Mouse (Mus musculus): Measurements from ENCODE around the gene Trim63.
"Not testable (repeated sequence)": the region's sequence is repeated elsewhere in the genome, so short reads cannot be mapped to it uniquely, and the experiment has no call there.

Gene Trim63

DNA sequence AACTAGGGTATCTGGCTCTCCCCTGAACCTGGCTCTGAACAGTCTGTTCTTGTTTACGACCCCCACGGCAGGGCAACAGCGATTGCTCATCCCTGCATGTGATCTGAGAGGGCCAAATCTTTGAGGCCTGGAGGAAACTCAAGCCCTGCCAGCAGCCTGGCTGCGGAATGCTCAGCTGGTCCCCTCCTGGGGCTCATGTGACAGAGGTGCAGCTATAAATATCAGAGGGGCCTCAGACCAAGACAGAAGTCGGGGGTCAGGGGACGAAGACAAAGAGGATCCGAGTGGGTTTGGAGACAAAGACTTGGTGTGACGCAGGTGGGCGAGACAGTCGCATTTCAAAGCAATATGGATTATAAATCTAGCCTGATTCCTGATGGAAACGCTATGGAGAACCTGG lies at the start of gene Trim63:
TSS of gene Trim63 (plus strand) at position 245 of the 400 bp plus-strand sequence.
- DNase-seq (ENCODE audit: low read depth, low spot score): peak; percentile 32

DNA sequence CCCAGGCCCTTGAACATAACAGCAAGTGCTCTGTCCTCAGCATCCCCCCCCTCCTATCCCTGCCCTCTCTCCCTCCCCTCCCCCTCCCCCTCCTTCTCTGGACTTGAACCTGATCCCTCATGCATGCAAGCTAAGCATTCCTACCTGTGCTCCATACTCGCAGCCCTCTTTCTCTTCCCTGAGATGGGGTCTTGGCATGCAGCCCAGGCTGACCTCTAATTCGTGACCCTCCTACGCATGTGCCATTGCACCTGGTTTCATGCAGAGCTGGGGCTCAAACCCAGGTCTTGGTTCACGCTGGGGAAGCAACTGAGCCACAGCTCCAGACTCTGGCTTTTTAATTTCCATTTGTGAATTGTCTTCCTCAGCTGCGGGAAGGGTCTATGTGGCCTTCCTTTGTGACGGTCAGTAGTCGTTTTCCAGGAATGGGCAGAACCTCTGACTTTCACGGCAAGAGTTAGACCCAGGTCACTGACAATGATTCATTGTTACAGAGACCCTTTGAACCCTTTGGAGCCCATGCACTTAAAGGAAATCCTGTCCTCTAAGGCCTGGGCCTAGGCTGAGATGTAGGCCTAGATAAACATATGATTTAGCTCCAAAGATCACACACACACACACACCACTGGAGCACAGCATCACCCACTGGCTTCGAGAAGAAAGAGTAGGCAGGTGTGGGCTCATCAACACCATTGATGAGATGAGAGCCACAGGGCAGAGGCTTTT lies 48.9 kb upstream of the Trim63 start:
- no peak for DNase-seq (ENCODE audit: low read depth, low spot score)

DNA sequence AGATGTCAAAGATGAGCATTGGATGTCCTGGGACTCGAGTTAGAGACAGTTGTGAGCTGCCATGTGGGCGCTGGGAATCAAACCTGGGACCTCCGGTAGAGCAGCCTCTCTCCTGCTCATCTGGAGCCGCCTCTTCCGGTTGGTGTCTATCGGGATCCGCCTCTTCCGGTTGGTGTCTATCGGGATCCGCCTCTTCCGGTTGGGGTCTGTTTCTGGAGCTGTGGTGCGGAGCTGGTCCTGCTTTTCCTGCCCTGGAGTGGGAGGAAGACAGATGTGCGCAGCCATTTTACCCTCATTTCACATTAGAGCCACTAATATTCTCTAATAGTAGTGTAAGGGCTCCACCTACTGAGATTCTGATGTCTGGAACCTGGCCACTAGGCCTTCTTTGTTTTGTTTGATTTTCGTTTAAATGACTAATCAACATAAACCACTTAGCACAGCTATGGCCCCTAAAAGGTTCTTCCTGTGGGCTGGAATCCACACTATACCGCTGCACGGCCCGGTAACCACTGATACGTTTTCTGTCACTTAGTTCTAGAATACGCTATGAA lies 46.7 kb upstream of the Trim63 start:
- DNase-seq (ENCODE audit: low read depth, low spot score): peak; percentile 93

DNA sequence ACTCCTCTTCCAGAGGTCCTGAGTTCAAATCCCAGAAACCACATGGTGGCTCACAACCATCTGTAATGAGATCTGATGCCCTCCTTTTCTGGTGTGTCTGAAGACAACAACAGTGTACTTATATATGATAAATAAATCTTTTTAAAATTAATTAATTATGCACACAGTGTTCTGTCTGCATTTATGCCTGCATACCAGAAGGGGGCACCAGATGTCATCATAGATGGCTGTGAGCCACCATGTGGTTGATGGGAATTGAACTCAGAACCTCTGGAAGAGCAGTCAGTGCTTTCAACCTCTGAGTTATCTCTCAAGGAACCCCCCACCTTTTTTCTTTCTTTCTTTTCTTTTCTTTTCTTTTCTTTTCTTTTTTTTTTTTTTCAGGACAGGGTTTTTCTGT lies 45.3 kb upstream of the Trim63 start:
- not testable (repeated sequence) for DNase-seq (ENCODE audit: low read depth, low spot score)

- no peak for DNase-seq (ENCODE audit: low read depth, low spot score)
Measured at GRCm38 (mm10) chr4:134271979-134272378, 42.9 kb upstream of the Trim63 start.

- no peak for DNase-seq (ENCODE audit: low read depth, low spot score)
Measured at GRCm38 (mm10) chr4:134272731-134273416, 42.0 kb upstream of the Trim63 start.

- peak; percentile 93 for DNase-seq (ENCODE audit: low read depth, low spot score)
Measured at GRCm38 (mm10) chr4:134273417-134274345, 41.2 kb upstream of the Trim63 start.

- DNase-seq (ENCODE audit: low read depth, low spot score): no peak
Measured at GRCm38 (mm10) chr4:134284942-134285341, 30.0 kb upstream of the Trim63 start.

- peak; percentile 50 for DNase-seq (ENCODE audit: low read depth, low spot score)
Measured at GRCm38 (mm10) chr4:134286226-134287167, 28.4 kb upstream of the Trim63 start.

- peak; percentile 87 for DNase-seq (ENCODE audit: low read depth, low spot score)
Measured at GRCm38 (mm10) chr4:134287168-134287564, 27.8 kb upstream of the Trim63 start.

DNA sequence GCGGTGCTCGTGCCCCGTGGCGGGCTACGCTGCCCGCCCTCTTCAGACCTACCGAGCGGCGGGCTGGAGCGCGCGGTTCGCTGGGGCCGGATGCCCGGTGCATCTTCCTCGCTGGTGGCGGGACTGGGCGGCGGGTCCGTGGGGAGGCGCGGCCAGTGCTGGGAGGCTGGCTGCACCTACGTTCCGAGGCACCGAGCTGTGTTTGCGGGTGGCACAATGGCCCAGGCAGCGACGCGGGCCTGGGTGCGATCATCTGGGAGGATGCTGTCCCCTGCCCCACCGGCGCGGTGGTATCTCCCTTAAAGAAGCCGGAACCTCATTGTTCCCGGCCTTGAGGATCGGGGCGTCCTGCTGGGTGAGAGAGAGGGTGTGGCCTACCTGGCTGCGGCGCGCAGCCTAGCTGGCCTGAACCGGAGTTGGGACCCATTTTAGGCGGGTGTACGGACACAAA lies 27.3 kb upstream of the Trim63 start, which contains the start of gene Pdik1l:
TSS of gene Pdik1l (minus strand) at position 321 of the 451 bp plus-strand sequence.
- peak; percentile 97 for DNase-seq (ENCODE audit: low read depth, low spot score)

- DNase-seq (ENCODE audit: low read depth, low spot score): no peak
Measured at GRCm38 (mm10) chr4:134288397-134289256, 26.3 kb upstream of the Trim63 start.

DNA sequence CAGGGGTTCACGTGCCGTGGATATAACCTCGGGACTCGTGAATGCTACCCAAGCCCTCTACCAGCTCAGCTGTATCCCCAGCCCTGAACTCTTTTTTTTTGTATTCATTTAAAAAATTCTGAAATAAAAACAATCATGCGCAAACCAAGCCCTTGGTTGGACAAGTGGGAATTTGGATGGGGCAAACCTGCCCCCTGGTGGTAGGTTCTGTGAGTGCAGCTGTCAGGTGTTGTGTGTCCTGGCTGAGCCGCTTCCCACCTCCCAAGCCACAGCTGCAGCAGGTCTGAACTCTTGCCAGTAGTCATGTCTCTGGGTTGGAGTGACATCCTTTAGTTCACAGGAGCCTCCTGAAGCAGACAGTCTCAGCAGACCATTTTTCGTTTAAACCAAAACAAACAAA lies 22.9 kb upstream of the Trim63 start:
- peak; percentile 82 for DNase-seq (ENCODE audit: low read depth, low spot score)

DNA sequence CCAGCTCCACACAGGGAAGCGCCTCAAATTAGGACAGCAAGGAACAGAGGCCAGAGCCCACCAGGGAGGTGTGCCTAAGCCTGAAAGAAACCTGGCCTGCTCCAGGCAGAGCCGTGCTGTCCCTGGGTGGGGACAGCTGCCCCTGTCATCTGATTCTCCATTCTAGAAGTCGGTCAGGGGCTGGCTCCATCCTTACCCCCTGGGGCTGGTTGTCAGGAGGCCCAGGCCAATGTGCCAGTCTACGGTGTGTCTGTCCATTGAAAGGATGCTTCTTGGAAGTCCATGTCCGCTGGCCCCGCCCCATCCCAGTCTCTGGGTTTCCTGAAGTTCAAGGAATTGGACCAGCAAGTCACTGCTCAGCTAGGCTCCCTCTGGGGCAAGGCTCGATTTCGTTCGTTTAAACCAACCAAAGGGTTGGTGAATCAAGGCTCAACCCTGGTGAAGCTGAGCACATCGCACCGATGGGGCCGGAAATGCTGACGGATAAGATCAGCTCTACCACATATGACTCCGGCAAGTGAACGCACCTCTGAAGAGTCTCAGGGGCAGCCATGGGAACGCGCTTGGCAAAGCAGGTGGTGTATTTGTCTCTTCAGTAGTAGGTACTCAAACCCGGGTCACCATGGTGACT lies 21.7 kb upstream of the Trim63 start:
- no peak for DNase-seq (ENCODE audit: low read depth, low spot score)

- no peak for DNase-seq (ENCODE audit: low read depth, low spot score)
Measured at GRCm38 (mm10) chr4:134293692-134294163, 21.2 kb upstream of the Trim63 start.

DNA sequence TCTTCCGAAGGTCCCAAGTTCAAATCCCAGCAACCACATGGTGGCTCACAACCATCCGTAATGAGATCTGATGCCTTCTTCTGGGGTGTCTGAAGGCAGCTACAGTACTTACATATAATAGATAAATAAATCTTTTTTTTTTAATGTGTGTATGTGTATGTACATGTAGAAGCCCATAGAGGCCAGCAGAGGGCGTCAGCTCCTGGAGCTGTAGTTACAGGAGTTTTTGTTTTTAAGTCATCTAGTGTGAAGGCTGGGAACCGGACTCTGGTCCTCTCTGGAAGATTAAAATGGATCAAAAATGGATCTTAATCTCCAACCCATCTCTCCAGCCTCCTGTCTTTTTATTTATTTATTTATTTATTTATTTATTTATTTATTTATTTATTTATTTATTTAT lies 18.8 kb upstream of the Trim63 start:
- peak; percentile 77 for DNase-seq (ENCODE audit: low read depth, low spot score)

GRCm38 (mm10) chr4:134296523-134296922 lies 18.4 kb upstream of the Trim63 start:
- DNase-seq (ENCODE audit: low read depth, low spot score): peak; percentile 80

- DNase-seq (ENCODE audit: low read depth, low spot score): no peak
Measured at GRCm38 (mm10) chr4:134297369-134297768, 17.6 kb upstream of the Trim63 start.
